Comparison of ENCODE assay signal across 28 mouse cellular contexts in the genomic region with DNA sequence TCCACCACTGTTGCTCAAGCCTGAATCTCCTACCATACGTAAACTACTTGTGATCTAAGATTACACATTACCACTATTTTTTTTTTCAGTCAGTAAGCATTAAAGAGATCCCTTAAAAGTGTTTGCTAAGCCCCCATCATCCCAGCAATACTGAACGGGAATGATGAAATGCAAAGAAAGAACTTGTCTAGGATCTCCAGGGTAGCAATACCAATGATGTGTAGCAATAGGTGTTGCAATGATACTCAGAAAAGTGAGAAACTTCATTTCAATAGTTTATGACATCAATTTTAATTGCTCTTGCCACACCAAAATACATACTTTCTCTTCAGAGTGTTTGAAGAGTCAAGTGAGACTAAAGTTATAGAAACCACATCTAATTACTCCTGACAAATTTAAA.
DNase-seq lines count a peak whose midpoint lies in the region; ATAC-seq and TF ChIP-seq lines count a peak whose summit lies in the region.
"Had no signal": no experiment of that assay in that cellular context is flagged by ENCODE, and none has a peak within 500 bp of the region (broad histone marks: within the 10 kb centered on the region; RNA-seq: fewer than 3 reads in every experiment).

No protein-coding gene starts in this region.

- no peak overlapping the region for H3K4me2 ChIP-seq in lung, postnatal 0 days (replicated peaks; ENCODE audit: low read depth, low read length)
- H3K4me2 ChIP-seq: embryonic facial prominence, embryonic 13.5 days; heart, embryonic 12.5 days; heart, embryonic 15.5 days; hindbrain, embryonic 13.5 days had no signal

- H3K79me3 ChIP-seq in C2C12 (ENCODE audit: low read depth): peaks cover 35% of the 10 kb centered on the region

- peaks cover 59% of the 10 kb centered on the region for H3K79me2 ChIP-seq in C2C12 (ENCODE audit: control insufficient read depth, insufficient read depth)

- H3K4me3 ChIP-seq in lung, postnatal 0 days (ENCODE audit: low read depth, low read length): no peak overlapping the region
- no peak overlapping the region for H3K4me3 ChIP-seq in C2C12 (ENCODE audit: insufficient read depth, poor library complexity, severe bottlenecking)
- H3K4me3 ChIP-seq: embryonic facial prominence, embryonic 10.5 days; embryonic facial prominence, embryonic 13.5 days; erythroblast, embryonic 14.5 days; gastrocnemius, adult 2 months; heart, embryonic 12.5 days; heart, embryonic 15.5 days; hindbrain, embryonic 10.5 days; hindbrain, embryonic 13.5 days had no signal

- H3K27me3 ChIP-seq in lung, postnatal 0 days (replicated peaks; ENCODE audit: insufficient read depth, low read length): no peaks in the 10 kb centered on the region
- H3K27me3 ChIP-seq in C2C12 (ENCODE audit: control insufficient read depth, insufficient read depth, insufficient read length): no peaks in the 10 kb centered on the region
- H3K27me3 ChIP-seq: embryonic facial prominence, embryonic 13.5 days; heart, embryonic 12.5 days; heart, embryonic 15.5 days; hindbrain, embryonic 13.5 days had no signal

- DNase-seq in lung, postnatal 0 days (ENCODE audit: low spot score): peak; percentile 58
- DNase-seq in lung, postnatal 10 days: no peak
- no peak for DNase-seq in neural tube, embryonic 10.5 days (ENCODE audit: extremely low spot score, low spot score)
- DNase-seq in cerebellum, postnatal 10 days: no peak
- DNase-seq in thymus, postnatal 4 days: no peak
- DNase-seq: adrenal gland, adult 8-10 months; adrenal gland, postnatal 25 days; cerebellum, adult 11-12 months; cerebellum, adult 8-10 months; cerebellum, postnatal 14 days; forebrain, postnatal 0 days; gastrocnemius, adult 2 months; gastrocnemius, postnatal 14 days; heart, adult 18-20 months; heart, postnatal 10 days; heart, postnatal 36 days had no signal

- TF ChIP-seq CTCF in lung, postnatal 0 days (IDR thresholded peaks at IDR 0.05): no peak
- TF ChIP-seq CTCF in C2C12 (IDR thresholded peaks at IDR 0.05; ENCODE audit: control insufficient read depth, insufficient read depth, insufficient read length): no peak

- WGBS in lung, postnatal 0 days: 46% methylated on average over 2 of the region's 2 CpGs

- H3ac ChIP-seq in C2C12 (ENCODE audit: control insufficient read depth, insufficient read length, low read depth): no peak overlapping the region

- no peaks in the 10 kb centered on the region for H3K9me3 ChIP-seq in lung, postnatal 0 days (ENCODE audit: low read length)
- H3K9me3 ChIP-seq: embryonic facial prominence, embryonic 10.5 days; embryonic facial prominence, embryonic 13.5 days; heart, embryonic 12.5 days; heart, embryonic 15.5 days; hindbrain, embryonic 10.5 days; hindbrain, embryonic 13.5 days had no signal

- no peaks in the 10 kb centered on the region for H3K4me1 ChIP-seq in lung, postnatal 0 days (ENCODE audit: insufficient read depth, low read depth, low read length)
- H3K4me1 ChIP-seq: embryonic facial prominence, embryonic 10.5 days; embryonic facial prominence, embryonic 13.5 days; heart, embryonic 12.5 days; heart, embryonic 15.5 days; hindbrain, embryonic 10.5 days; hindbrain, embryonic 13.5 days had no signal

- no peaks in the 10 kb centered on the region for H3K36me3 ChIP-seq in lung, postnatal 0 days (ENCODE audit: insufficient read depth, low read length)
- H3K36me3 ChIP-seq in C2C12 (ENCODE audit: control insufficient read depth, insufficient read depth): no peaks in the 10 kb centered on the region
- H3K36me3 ChIP-seq: embryonic facial prominence, embryonic 10.5 days; embryonic facial prominence, embryonic 13.5 days; heart, embryonic 12.5 days; heart, embryonic 15.5 days; hindbrain, embryonic 10.5 days; hindbrain, embryonic 13.5 days had no signal

- no peak overlapping the region for H3K27ac ChIP-seq in lung, postnatal 0 days (ENCODE audit: low read length)
- H3K27ac ChIP-seq: embryonic facial prominence, embryonic 10.5 days; embryonic facial prominence, embryonic 13.5 days; gastrocnemius, adult 2 months; heart, embryonic 15.5 days; hindbrain, embryonic 10.5 days; hindbrain, embryonic 13.5 days had no signal

- peak; percentile 83 for ATAC-seq in lung, postnatal 0 days
- ATAC-seq in megakaryocyte, adult 5-6 weeks (ENCODE audit: poor library complexity, severe bottlenecking): peak; percentile 51
- ATAC-seq: activated CD4-positive, CD25-positive, alpha-beta regulatory T cell, adult 4 months; forebrain, embryonic 14.5 days; forebrain, postnatal 0 days; hindbrain, embryonic 16.5 days had no signal

- peak; percentile 79 for TF ChIP-seq EP300 in lung, postnatal 0 days (IDR thresholded peaks at IDR 0.05)

- H3K9ac ChIP-seq in lung, postnatal 0 days (replicated peaks; ENCODE audit: low read depth): no peak overlapping the region
- H3K9ac ChIP-seq: embryonic facial prominence, embryonic 13.5 days; forebrain, postnatal 0 days; heart, embryonic 12.5 days; heart, embryonic 15.5 days; hindbrain, embryonic 13.5 days had no signal

TF ChIP-seq in C2C12, 6 proteins besides CTCF, POLR2A, EP300 and RAD21:
- TF ChIP-seq USF1 (IDR thresholded peaks at IDR 0.05; ENCODE audit: low read depth): no peak
- no peak for TF ChIP-seq MAX (IDR thresholded peaks at IDR 0.05)
- peak; percentile 20 for TF ChIP-seq CEBPB (IDR thresholded peaks at IDR 0.05; ENCODE audit: low read depth)
- TF ChIP-seq MYOG (IDR thresholded peaks at IDR 0.05; ENCODE audit: control insufficient read depth, extremely low read depth, insufficient read length): no peak
- no peak for TF ChIP-seq MYOD1 (IDR thresholded peaks at IDR 0.05; ENCODE audit: control insufficient read depth, insufficient read length, low read depth)
- no peak for TF ChIP-seq FOSL1 (IDR thresholded peaks at IDR 0.05; ENCODE audit: insufficient read depth, low read length, poor library complexity, severe bottlenecking)
